Mouse (Mus musculus) bone marrow, adult 2 months (tissue): Measurements from ENCODE around the gene Rpl21.

Experiments used
- CTCF ChIP-seq: fragments of 200-500 bp; IDR thresholded peaks from 2 replicates; pipeline ENCODE4 v1.5.1; 2011; ENCODE audit warnings: low read length, control low read depth; ENCODE audit not compliant: control insufficient read depth, insufficient read depth
- POLR2A ChIP-seq: fragments of 200-500 bp; IDR thresholded peaks from 2 replicates; pipeline ENCODE4 v1.6.1; 2011; ENCODE audit warnings: low read depth, mild to moderate bottlenecking, control low read depth, low read length, borderline replicate concordance; ENCODE audit not compliant: control insufficient read depth

DNA sequence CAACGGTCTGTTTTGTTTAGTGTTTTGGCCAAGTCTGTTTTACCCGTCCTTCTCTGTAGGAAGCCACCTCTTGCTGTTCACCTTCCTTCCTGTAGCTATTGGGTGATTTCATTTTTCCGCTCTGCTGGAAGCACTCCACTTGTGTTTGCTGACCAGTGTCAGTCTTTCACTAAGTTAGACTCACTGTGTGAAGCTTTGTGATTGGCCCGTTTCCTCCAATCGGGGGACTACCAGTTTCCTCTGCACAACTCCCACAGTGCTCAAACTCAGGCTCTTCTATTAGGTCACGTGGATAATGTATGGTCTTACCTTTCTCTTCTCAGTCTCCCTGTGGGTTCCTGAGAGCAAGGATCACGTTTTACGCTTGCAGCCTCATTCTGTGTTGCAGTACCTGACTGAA lies 3.2 kb upstream of the Rpl21 start:
- TF ChIP-seq CTCF (no peak), POLR2A (no peak)
